Comparison of ENCODE assay signal across 1 mouse cellular context in the genomic region with DNA sequence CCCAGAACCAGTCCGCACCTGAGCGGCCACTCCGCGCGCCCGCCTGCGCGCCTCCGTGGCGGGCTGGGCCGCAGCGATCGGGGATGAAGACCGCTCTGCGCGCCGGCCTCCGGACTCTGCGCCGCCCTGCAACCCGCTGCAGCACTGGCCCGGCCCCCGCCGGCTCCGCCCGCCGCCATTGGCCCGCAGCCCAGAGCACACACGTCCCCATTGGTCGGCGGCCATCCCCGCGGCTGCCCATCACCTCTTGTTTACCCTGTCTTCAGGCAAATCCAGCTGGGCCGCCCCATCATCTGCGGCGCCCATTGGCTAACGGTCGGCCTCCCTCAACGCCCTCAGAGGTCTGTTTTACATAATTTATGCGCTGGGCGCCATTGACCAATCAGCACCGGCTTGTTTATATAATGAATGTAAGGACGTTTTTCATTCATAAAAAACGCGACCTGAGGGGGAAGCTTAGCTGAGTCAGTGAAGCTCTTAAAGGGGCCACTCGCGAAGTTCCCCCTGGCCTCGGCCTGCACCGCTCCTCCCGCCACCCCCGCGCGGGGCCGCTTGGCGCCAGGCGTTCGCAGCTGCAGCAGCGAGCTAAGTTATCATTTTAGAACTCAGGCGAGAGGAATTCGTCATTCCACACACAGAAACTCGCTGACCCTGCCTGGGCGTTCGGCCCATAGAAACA.
TF ChIP-seq lines count a peak whose summit lies in the region.

TSS of gene Etv5 (minus strand) at position 221 of the 679 bp plus-strand sequence.

TF ChIP-seq in MEL, 35 proteins besides CTCF, POLR2A, EP300 and RAD21 (continued from another document):
- TF ChIP-seq ETS1 (IDR thresholded peaks at IDR 0.05; ENCODE audit: low read depth, low read length): peak; percentile 66; the same call in 1 of the 2 replicates
- TF ChIP-seq USF1 (IDR thresholded peaks at IDR 0.05; ENCODE audit: low read depth, low read length): no peak
- TF ChIP-seq ZKSCAN1 (IDR thresholded peaks at IDR 0.05; ENCODE audit: low read depth, low read length): no peak
- TF ChIP-seq MAFK (IDR thresholded peaks at IDR 0.05; ENCODE audit: borderline replicate concordance, low read depth, low read length): peak; percentile 63; the same call in 1 of the 2 replicates
- no peak for TF ChIP-seq BHLHE40 (IDR thresholded peaks at IDR 0.05; ENCODE audit: borderline replicate concordance, low read depth, low read length)
- TF ChIP-seq RCOR1 (IDR thresholded peaks at IDR 0.05; ENCODE audit: low read depth, low read length): no peak
- peak; percentile 73 for TF ChIP-seq MAX (IDR thresholded peaks at IDR 0.05; ENCODE audit: low read length)
- no peak; the same call in none of the 2 replicates for TF ChIP-seq CHD2 (IDR thresholded peaks at IDR 0.05; ENCODE audit: low read length)
- TF ChIP-seq GABPA (IDR thresholded peaks at IDR 0.05; ENCODE audit: low read depth, low read length): no peak; the same call in 1 of the 2 replicates
- no peak for TF ChIP-seq GATA1 (IDR thresholded peaks at IDR 0.05; ENCODE audit: low read depth, low read length)
- TF ChIP-seq TCF12 (IDR thresholded peaks at IDR 0.05; ENCODE audit: low read depth, low read length): peak; percentile 51
- peak; percentile 79; the same call in 1 of the 2 replicates for TF ChIP-seq ZMIZ1 (IDR thresholded peaks at IDR 0.05; ENCODE audit: low read depth, low read length)
- TF ChIP-seq E2F4 (IDR thresholded peaks at IDR 0.05; ENCODE audit: borderline replicate concordance, low read depth, low read length): 0 out of 2 replicates have a peak, but pooled peaks have one; percentile 60
- TF ChIP-seq MXI1 (IDR thresholded peaks at IDR 0.05; ENCODE audit: low read depth, low read length): peak; percentile 10
